Comparison of ENCODE assay signal across 25 mouse cellular contexts in the genomic region with DNA sequence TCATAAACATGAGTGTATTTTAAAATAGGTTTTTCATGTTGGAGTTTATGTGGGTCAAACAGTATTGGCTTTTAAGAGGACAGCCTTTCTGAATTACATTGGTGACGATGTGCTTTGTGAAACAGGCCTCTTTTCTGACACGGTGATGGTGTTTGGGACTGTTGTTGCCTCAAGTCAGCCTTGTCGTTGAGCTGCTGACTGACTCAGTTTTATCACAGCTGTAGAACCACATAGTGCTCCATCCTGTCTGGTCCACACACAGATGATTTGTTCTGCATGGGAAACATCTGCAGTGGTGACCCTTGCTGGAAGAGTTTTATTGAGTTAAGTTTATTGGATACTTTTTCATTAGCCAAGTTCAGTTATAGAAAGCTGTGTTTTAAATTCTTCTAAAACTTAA.
"Had no signal": no experiment of that assay in that cellular context is flagged by ENCODE, and none has a peak within 500 bp of the region (broad histone marks: within the 10 kb centered on the region; RNA-seq: fewer than 3 reads in every experiment).

No protein-coding gene starts in this region.

- H3K36me3 ChIP-seq: heart, embryonic 13.5 days; heart, embryonic 15.5 days; hindbrain, embryonic 13.5 days; hindbrain, embryonic 15.5 days; kidney, embryonic 15.5 days; limb, embryonic 12.5 days; limb, embryonic 15.5 days had no signal

- H3K27ac ChIP-seq: heart, embryonic 13.5 days; heart, embryonic 15.5 days; hindbrain, embryonic 13.5 days; hindbrain, embryonic 15.5 days; hindbrain, postnatal 0 days; kidney, embryonic 15.5 days; kidney, postnatal 0 days; limb, embryonic 12.5 days; limb, embryonic 15.5 days had no signal

- H3K4me1 ChIP-seq: heart, embryonic 13.5 days; heart, embryonic 15.5 days; hindbrain, embryonic 15.5 days; kidney, embryonic 15.5 days had no signal

- H3K27me3 ChIP-seq: heart, embryonic 13.5 days; heart, embryonic 15.5 days; hindbrain, embryonic 13.5 days; hindbrain, embryonic 15.5 days; kidney, embryonic 15.5 days had no signal

- H3K4me2 ChIP-seq: heart, embryonic 11.5 days; heart, embryonic 13.5 days; heart, embryonic 15.5 days; hindbrain, embryonic 13.5 days; hindbrain, embryonic 15.5 days; kidney, embryonic 15.5 days; limb, embryonic 12.5 days; limb, embryonic 15.5 days had no signal

- H3K9ac ChIP-seq: forebrain, postnatal 0 days; heart, embryonic 13.5 days; heart, embryonic 15.5 days; hindbrain, embryonic 13.5 days; hindbrain, embryonic 15.5 days; kidney, embryonic 15.5 days; limb, embryonic 12.5 days; limb, embryonic 15.5 days had no signal

- DNase-seq: forebrain, postnatal 0 days; gastrocnemius, postnatal 14 days; gastrocnemius, postnatal 36 days; heart, adult 18-20 months; heart, postnatal 14 days; heart, postnatal 36 days; kidney, adult 11 months; kidney, adult 2 months; kidney, adult 9 months; kidney, postnatal 14 days; kidney, postnatal 36 days; layer of hippocampus, adult 9-11 months; layer of hippocampus, postnatal 36 days; left cerebral cortex, postnatal 4 days had no signal

- H3K9me3 ChIP-seq: heart, embryonic 13.5 days; heart, embryonic 15.5 days; hindbrain, embryonic 13.5 days; hindbrain, embryonic 15.5 days; kidney, embryonic 15.5 days; limb, embryonic 12.5 days; limb, embryonic 15.5 days had no signal

- H3K4me3 ChIP-seq: heart, embryonic 13.5 days; heart, embryonic 15.5 days; hindbrain, embryonic 13.5 days; hindbrain, embryonic 15.5 days; kidney, embryonic 15.5 days; limb, embryonic 12.5 days; limb, embryonic 15.5 days had no signal

- ATAC-seq: forebrain, postnatal 0 days; hindbrain, postnatal 0 days; intestine, embryonic 16.5 days had no signal
